Mouse (Mus musculus) C2C12 (cell line): Measurements from ENCODE around the gene Ssmem1.

Source experiments
- CEBPB ChIP-seq: IDR thresholded peaks from one replicate; pipeline ENCODE4 v1.6.1; 2011; ENCODE audit warnings: low read depth, mild to moderate bottlenecking, control low read depth, moderate library complexity
- CTCF ChIP-seq: IDR thresholded peaks from one replicate; pipeline ENCODE4 v1.5.1; 2011; ENCODE audit not compliant: control insufficient read depth, insufficient read depth, insufficient read length
- FOSL1 ChIP-seq: IDR thresholded peaks from one replicate; pipeline ENCODE4 v1.8.0; 2011; ENCODE audit warnings: mild to moderate bottlenecking, low read length; ENCODE audit not compliant: poor library complexity, insufficient read depth, severe bottlenecking
- MAX ChIP-seq: IDR thresholded peaks from one replicate; pipeline ENCODE4 v1.6.1; 2011; ENCODE audit warnings: mild to moderate bottlenecking, control low read depth
- MYOD1 ChIP-seq: IDR thresholded peaks from one replicate; pipeline ENCODE4 v1.6.1; 2011; ENCODE audit warnings: low read depth; ENCODE audit not compliant: control insufficient read depth, insufficient read length
- MYOG ChIP-seq: IDR thresholded peaks from one replicate; pipeline ENCODE4 v1.6.1; 2011; ENCODE audit not compliant: control insufficient read depth, insufficient read length; ENCODE audit errors: extremely low read depth
- USF1 ChIP-seq: IDR thresholded peaks from one replicate; pipeline ENCODE4 v1.6.1; 2011; ENCODE audit warnings: low read depth, mild to moderate bottlenecking, control low read depth, moderate library complexity

DNA sequence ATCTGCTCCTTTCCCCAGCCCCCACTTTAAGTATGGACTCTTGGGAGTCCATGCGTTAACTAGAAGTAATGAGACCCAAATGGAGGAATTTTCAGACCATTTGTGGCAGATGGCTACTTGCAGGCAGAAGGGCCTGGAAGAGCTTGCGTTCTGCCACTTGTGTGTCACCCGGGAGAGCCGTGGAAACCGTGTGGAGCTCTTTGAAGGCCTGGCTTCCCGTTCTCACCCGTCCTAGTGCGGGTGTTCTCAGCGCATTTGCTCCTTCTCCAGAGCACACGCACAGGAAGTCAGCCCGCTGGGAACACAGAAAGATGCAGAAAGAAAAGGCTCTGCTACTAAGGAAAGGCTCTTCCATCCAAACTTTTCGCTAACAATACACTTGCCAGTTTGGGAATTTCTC, 33.4 kb downstream of the Ssmem1 start:
- TF ChIP-seq CTCF (no peak), CEBPB (no peak), MAX (no peak), USF1 (no peak), MYOD1 (no peak), MYOG (no peak), FOSL1 (no peak)
